Mouse (Mus musculus): ENCODE measurements around the gene Epb42.

GRCm38 (mm10) chr2:121071871-121072270, 35.0 kb upstream of the Epb42 start:
- no peak for TF ChIP-seq CTCF (IDR thresholded peaks at IDR 0.05)
- 0 out of 2 replicates have a peak, but pooled peaks have one; percentile 37 for TF ChIP-seq EP300 (IDR thresholded peaks at IDR 0.05)
